18 mouse cellular contexts compared by ENCODE assay signal in genomic region chr3:96039857-96040662, GRCm38 (mm10). TPM values are rescaled to one million over a fixed set of nuclear protein-coding genes. Genes with fewer than 3 reads are reported as not detected.
DNase-seq lines count a peak whose midpoint lies in the region; ATAC-seq and TF ChIP-seq lines count a peak whose summit lies in the region.
"Had no signal": no experiment of that assay in that cellular context is flagged by ENCODE, and none has a peak within 500 bp of the region (broad histone marks: within the 10 kb centered on the region; RNA-seq: fewer than 3 reads in every experiment).

No protein-coding gene starts in this region.

- ATAC-seq in erythroblast, adult 5-6 weeks (replicated peaks; ENCODE audit: low FRiP score, poor library complexity, severe bottlenecking), result no peak
- ATAC-seq: forebrain, embryonic 15.5 days; intestine, embryonic 16.5 days; lung, postnatal 0 days had no signal

- no peaks in the 10 kb centered on the region for H3K27me3 ChIP-seq in heart, embryonic 10.5 days (ENCODE audit: insufficient read depth, poor library complexity, severe bottlenecking)
- H3K27me3 ChIP-seq: embryonic facial prominence, embryonic 12.5 days; forebrain, embryonic 15.5 days; heart, embryonic 13.5 days; midbrain, embryonic 12.5 days had no signal

- peak; percentile 42 for DNase-seq in heart, embryonic 10.5 days (ENCODE audit: low spot score)
- no peak for DNase-seq in heart, postnatal 4 days
- DNase-seq in left cerebral cortex, postnatal 25 days (ENCODE audit: low spot score in 2 of 2), result peak; percentile 18 to 74
- DNase-seq in left cerebral cortex, postnatal 10 days (ENCODE audit: extremely low spot score in 1 of 2, low spot score in 2 of 2), result no peak
- DNase-seq in thymus, postnatal 0 days (ENCODE audit: low spot score), result peak; percentile 26
- DNase-seq in thymus, adult 18-20 months, result no peak
- DNase-seq: cerebellum, adult 9-10 months; gastrocnemius, adult 2 months; liver had no signal

- no peaks in the 10 kb centered on the region for H3K9me3 ChIP-seq in heart, embryonic 10.5 days
- H3K9me3 ChIP-seq: embryonic facial prominence, embryonic 12.5 days; forebrain, embryonic 15.5 days; heart, embryonic 13.5 days; midbrain, embryonic 12.5 days had no signal

- H3K4me1 ChIP-seq in heart, embryonic 10.5 days, result peaks cover 21% of the 10 kb centered on the region
- peaks cover 4% of the 10 kb centered on the region for H3K4me1 ChIP-seq in olfactory bulb, adult 2 months (ENCODE audit: control insufficient read depth, insufficient read depth, low read length)
- H3K4me1 ChIP-seq: embryonic facial prominence, embryonic 12.5 days; forebrain, embryonic 15.5 days; midbrain, embryonic 12.5 days had no signal

- no peak for TF ChIP-seq CTCF in olfactory bulb, adult 2 months (IDR thresholded peaks at IDR 0.05; ENCODE audit: insufficient read depth, low read depth, low read length)

- intact Hi-C loops in left cerebral cortex, postnatal 25 days (cut with DNase I), result loop anchor here (5.0 kb wide), 1 partner anchor 43 kb away; the partner anchor contains the start of gene Plekho1
- intact Hi-C loops in left cerebral cortex, postnatal 10 days (cut with DNase I), result no loop called here

- H3K4me3 ChIP-seq in heart, embryonic 10.5 days, result no peak overlapping the region
- no peak overlapping the region for H3K4me3 ChIP-seq in olfactory bulb, adult 2 months (ENCODE audit: insufficient read depth, low read depth, low read length)
- H3K4me3 ChIP-seq: embryonic facial prominence, embryonic 12.5 days; forebrain, embryonic 15.5 days; gastrocnemius, adult 2 months; heart, embryonic 13.5 days; midbrain, embryonic 12.5 days had no signal

- H3K27ac ChIP-seq in heart, embryonic 10.5 days, result no peak overlapping the region
- H3K27ac ChIP-seq in olfactory bulb, adult 2 months (ENCODE audit: insufficient read depth, low read depth, low read length), result peak overlapping the region; percentile 53; the same call in 1 of the 2 replicates
- H3K27ac ChIP-seq: embryonic facial prominence, embryonic 12.5 days; forebrain, embryonic 15.5 days; gastrocnemius, adult 2 months; heart, embryonic 13.5 days; hindbrain, embryonic 14.5 days; midbrain, embryonic 12.5 days had no signal

- 81% methylated on average over 9 of the region's 9 CpGs for WGBS in heart, embryonic 10.5 days
- WGBS in olfactory bulb, adult 2 months, result 58% methylated on average over 9 of the region's 9 CpGs

- H3K36me3 ChIP-seq in heart, embryonic 10.5 days, result peaks cover under 1% of the 10 kb centered on the region; the same call in 1 of the 2 replicates
- H3K36me3 ChIP-seq: embryonic facial prominence, embryonic 12.5 days had no signal

- TF ChIP-seq POLR2A in olfactory bulb, adult 2 months (IDR thresholded peaks at IDR 0.05; ENCODE audit: insufficient read depth, low read depth, low read length), result no peak

RNA-seq across cellular contexts. Expression of gene Vps45, which starts 18.2 kb away (rescaled TPM):
- 26.1 and 30.6 TPM in 2 replicates for polyA plus RNA-seq in heart, embryonic 10.5 days (2016; fragmentation: Nextera tagmentation; extraction: Ambion mirVana)
- total RNA-seq in heart, postnatal 4 days (2021), result 10 to 100 TPM; 33.7 to 34.5 TPM
- 10 to 100 TPM; 41.8 to 47.1 TPM for total RNA-seq in left cerebral cortex, postnatal 25 days (2021)
- 10 to 100 TPM; 41.2 to 46.4 TPM for total RNA-seq in left cerebral cortex, postnatal 10 days (2021)
- 58.7 and 61.6 TPM in 2 replicates for polyA plus RNA-seq in thymus, postnatal 0 days (2015; fragmentation: Nextera tagmentation; extraction: Ambion mirVana)
- polyA plus RNA-seq in olfactory bulb, adult 2 months (2012; ENCODE audit: insufficient read depth, insufficient read length, low replicate concordance, missing spikeins), result not detected in 2 replicates
- total RNA-seq in erythroblast, adult 5-6 weeks (2015; ENCODE audit: low replicate concordance), result 2.5 and 14.2 TPM in 2 replicates
- total RNA-seq in erythroblast, adult 5-6 weeks (2017; ENCODE audit: low replicate concordance), result 5.1 and 7.1 TPM in 2 replicates

RNA-seq across cellular contexts. Expression of gene Plekho1, which starts 44.3 kb away (rescaled TPM):
- 75.1 and 88.2 TPM in 2 replicates for polyA plus RNA-seq in heart, embryonic 10.5 days (2016; fragmentation: Nextera tagmentation; extraction: Ambion mirVana)
- 100 to 1,000 TPM; 141 to 164 TPM for total RNA-seq in heart, postnatal 4 days (2021)
- total RNA-seq in left cerebral cortex, postnatal 25 days (2021), result 10 to 100 TPM; 71.6 to 84.8 TPM
- total RNA-seq in left cerebral cortex, postnatal 10 days (2021), result 10 to 100 TPM; 56.2 to 56.3 TPM
- 36.8 and 37.0 TPM in 2 replicates for polyA plus RNA-seq in thymus, postnatal 0 days (2015; fragmentation: Nextera tagmentation; extraction: Ambion mirVana)
- not detected in 2 replicates for polyA plus RNA-seq in olfactory bulb, adult 2 months (2012; ENCODE audit: insufficient read depth, insufficient read length, low replicate concordance, missing spikeins)
- 6.7 and 10.8 TPM in 2 replicates for total RNA-seq in erythroblast, adult 5-6 weeks (2015; ENCODE audit: low replicate concordance)
- 8.2 and 10.1 TPM in 2 replicates for total RNA-seq in erythroblast, adult 5-6 weeks (2017; ENCODE audit: low replicate concordance)

Comparison
In these comparisons a context has a peak if more than half of its experiments do, and no peak if none do; other contexts are left out.
1. DNase-seq: peak in heart, embryonic 10.5 days (single experiment), left cerebral cortex, postnatal 25 days (2 of 2) and thymus, postnatal 0 days (single experiment); none in heart, postnatal 4 days (single experiment), left cerebral cortex, postnatal 10 days (0 of 2) and thymus, adult 18-20 months (0 of 2).
2. RNA of gene Plekho1, which starts 44.3 kb away (total RNA-seq): 141 to 164 TPM in heart, postnatal 4 days, 71.6 to 84.8 TPM in left cerebral cortex, postnatal 25 days and 56.2 to 56.3 TPM in left cerebral cortex, postnatal 10 days; 6.7 to 10.8 TPM in erythroblast, adult 5-6 weeks; every median in the first group is over 4 times any median in the second.